Mouse (Mus musculus) layer of hippocampus, adult 9-10 months (tissue): ENCODE results near the gene Hsd3b4.
"Not testable (repeated sequence)": the region's sequence is repeated elsewhere in the genome, so short reads cannot be mapped to it uniquely, and the experiment has no call there.

Experiments
- DNase-seq: peaks from one replicate; pipeline ENCODE4 v3.0.0; 2022; ENCODE audit warnings: low spot score

The Hsd3b4 gene

DNA sequence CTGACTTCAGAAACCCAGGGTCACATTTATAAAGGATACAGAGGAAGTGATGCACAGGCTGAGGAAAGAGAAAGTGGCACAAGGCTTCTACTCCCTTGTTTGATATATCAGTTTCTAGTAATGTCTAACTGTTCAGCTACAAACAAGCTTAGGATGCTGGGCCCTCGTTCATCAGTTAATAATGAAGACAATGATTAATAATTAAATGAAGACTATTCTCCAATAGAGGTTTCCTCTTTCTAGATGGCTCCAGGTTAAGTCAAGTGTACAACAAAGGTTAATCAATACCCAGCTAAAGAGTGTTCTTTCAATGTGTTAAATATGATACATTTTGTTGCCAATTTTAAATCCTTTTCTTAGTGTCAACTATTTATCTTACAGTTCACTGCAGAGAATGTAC lies at the start of gene Hsd3b4:
TSS of gene Hsd3b4 (minus strand) at position 101 of the 400 bp plus-strand sequence.
- DNase-seq, result not testable (repeated sequence)

- not testable (repeated sequence) for DNase-seq
Measured at GRCm38 (mm10) chr3:98550832-98551231, 40.5 kb upstream of the Hsd3b4 start.

- not testable (repeated sequence) for DNase-seq
Measured at GRCm38 (mm10) chr3:98550215-98550614, 39.9 kb upstream of the Hsd3b4 start.

DNA sequence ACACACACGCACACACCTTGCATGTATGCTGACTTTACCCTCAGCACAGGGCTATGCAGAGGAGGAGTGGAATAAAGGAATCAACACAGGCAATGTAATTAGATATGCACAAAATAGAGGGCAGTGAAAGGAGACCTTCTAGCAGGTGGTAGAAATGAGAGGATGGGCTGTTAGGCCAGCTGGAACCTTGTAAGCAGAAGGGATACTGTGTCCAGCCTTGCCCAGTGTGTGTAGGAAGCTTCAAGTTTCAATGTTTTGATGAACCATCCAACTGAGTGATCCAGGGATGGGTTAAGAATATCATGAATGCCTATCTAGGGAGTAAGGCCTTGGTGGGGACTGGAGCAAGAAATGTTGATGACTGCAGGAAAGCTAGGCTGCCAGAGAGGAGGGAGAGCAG lies 38.2 kb upstream of the Hsd3b4 start:
- not testable (repeated sequence) for DNase-seq

- not testable (repeated sequence) for DNase-seq
Measured at GRCm38 (mm10) chr3:98547641-98548040, 37.3 kb upstream of the Hsd3b4 start.

DNA sequence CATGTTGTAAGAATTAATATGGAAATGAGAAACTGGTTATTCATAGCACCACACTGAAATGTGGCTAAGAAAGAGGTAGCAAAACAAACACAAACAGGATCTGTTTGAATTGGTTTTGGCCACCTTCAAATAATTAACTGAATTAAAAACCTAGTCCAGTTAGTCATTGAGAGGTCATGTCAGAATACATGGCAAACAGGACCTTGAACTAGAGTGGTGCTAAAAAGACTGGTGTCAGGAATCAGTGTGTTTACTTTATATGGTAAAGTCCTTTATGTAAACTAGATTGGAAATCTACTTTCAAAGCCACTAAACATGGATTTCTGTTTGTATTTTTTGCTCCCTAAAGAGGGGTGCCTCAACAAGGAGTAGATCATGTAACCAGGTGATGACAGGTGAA lies 14.7 kb upstream of the Hsd3b4 start:
- not testable (repeated sequence) for DNase-seq

DNA sequence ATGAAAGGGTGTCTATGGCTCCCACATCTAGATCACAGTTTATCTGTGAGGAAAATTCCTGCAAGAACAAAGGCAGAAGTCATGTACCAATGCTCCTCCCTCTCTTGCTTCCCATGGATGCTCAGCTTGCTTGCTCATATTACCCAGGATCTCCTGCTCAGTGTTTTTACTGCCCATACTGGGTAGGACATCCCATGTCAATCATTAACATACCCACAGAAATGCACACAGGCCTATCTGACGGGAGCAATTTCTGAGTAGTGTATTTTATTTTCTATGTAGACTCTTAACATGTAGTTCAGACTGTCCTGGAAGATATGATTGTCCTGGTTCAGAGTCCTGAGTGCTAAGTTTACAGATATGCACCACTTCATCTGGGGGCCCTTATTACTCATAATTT lies 14.2 kb upstream of the Hsd3b4 start:
- not testable (repeated sequence) for DNase-seq

DNA sequence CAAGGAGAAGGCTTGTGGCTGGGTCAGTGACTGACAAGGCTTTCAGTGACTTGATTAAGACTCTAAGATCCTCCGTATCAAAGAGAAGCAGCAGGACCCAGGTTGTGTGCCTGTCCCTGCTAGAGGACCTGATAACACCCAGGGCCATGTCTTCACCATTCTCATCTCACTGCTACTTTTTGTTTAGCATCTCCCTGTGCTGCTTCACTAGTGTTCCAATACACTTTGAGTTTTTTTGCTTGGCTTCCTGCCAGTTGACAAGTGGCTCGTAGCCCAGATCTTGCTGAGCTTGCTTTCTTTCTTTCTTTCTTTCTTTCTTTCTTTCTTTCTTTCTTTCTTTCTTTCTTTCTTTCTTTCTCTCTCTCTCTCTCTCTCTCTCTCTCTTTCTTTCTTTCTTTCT lies 12.5 kb upstream of the Hsd3b4 start:
- not testable (repeated sequence) for DNase-seq

GRCm38 (mm10) chr3:98507229-98507628 lies 3.1 kb downstream of the Hsd3b4 start:
- not testable (repeated sequence) for DNase-seq

DNA sequence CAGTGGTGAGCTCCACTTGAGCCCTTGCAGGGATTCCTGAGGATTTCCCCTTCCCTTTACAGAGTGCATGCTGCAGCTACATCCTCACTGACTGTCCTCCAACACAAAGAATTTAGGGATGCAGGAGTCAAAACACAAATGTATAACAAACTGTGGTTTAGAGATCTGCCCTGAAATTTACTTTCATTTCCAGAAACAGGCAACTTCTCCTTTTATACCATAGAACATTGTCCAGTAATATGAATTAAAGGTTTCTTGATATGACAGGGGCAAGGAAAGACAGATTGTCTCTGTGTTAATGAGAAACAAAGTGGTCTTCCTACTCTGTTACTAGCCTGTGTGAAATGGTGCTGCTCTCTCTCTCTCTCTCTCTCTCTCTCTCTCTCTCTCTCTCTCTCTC lies 12.9 kb downstream of the Hsd3b4 start:
- not testable (repeated sequence) for DNase-seq

GRCm38 (mm10) chr3:98496762-98497161 lies 13.6 kb downstream of the Hsd3b4 start:
- DNase-seq, result not testable (repeated sequence)

- DNase-seq, result not testable (repeated sequence)
Measured at GRCm38 (mm10) chr3:98495055-98495454, 15.3 kb downstream of the Hsd3b4 start.

- DNase-seq, result not testable (repeated sequence)
Measured at GRCm38 (mm10) chr3:98494184-98494583, 16.1 kb downstream of the Hsd3b4 start.

GRCm38 (mm10) chr3:98471499-98471898 lies 38.8 kb downstream of the Hsd3b4 start:
- not testable (repeated sequence) for DNase-seq

DNA sequence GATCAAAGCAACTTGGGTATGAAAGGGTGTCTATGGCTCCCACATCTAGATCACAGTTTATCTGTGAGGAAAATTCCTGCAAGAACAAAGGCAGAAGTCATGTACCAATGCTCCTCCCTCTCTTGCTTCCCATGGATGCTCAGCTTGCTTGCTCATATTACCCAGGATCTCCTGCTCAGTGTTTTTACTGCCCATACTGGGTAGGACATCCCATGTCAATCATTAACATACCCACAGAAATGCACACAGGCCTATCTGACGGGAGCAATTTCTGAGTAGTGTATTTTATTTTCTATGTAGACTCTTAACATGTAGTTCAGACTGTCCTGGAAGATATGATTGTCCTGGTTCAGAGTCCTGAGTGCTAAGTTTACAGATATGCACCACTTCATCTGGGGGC lies 39.3 kb downstream of the Hsd3b4 start:
- not testable (repeated sequence) for DNase-seq

GRCm38 (mm10) chr3:98469323-98469722 lies 41.0 kb downstream of the Hsd3b4 start:
- not testable (repeated sequence) for DNase-seq

DNA sequence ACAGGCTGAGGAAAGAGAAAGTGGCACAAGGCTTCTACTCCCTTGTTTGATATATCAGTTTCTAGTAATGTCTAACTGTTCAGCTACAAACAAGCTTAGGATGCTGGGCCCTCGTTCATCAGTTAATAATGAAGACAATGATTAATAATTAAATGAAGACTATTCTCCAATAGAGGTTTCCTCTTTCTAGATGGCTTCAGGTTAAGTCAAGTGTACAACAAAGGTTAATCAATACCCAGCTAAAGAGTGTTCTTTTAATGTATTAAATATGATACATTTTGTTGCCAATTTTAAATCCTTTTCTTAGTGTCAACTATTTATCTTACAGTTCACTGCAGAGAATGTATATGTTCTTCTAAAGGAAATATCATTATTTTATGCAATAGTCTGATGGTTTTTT lies 53.3 kb downstream of the Hsd3b4 start, which contains the start of gene Gm4450:
TSS of gene Gm4450 (minus strand) at position 101 of the 400 bp plus-strand sequence.
- not testable (repeated sequence) for DNase-seq

GRCm38 (mm10) chr3:98453786-98454185 lies 56.5 kb downstream of the Hsd3b4 start:
- DNase-seq, result not testable (repeated sequence)
